Mouse (Mus musculus) kidney, adult 8-10 months (tissue): ENCODE data around the gene D1Ertd622e.
A peak's percentile ranks its signal among the peaks of the same experiment; 100 is the strongest.

Source experiments
- DNase-seq, 2 experiments: peaks; one replicate each; pipeline ENCODE4 v3.0.0; 2022

D1Ertd622e gene

DNA sequence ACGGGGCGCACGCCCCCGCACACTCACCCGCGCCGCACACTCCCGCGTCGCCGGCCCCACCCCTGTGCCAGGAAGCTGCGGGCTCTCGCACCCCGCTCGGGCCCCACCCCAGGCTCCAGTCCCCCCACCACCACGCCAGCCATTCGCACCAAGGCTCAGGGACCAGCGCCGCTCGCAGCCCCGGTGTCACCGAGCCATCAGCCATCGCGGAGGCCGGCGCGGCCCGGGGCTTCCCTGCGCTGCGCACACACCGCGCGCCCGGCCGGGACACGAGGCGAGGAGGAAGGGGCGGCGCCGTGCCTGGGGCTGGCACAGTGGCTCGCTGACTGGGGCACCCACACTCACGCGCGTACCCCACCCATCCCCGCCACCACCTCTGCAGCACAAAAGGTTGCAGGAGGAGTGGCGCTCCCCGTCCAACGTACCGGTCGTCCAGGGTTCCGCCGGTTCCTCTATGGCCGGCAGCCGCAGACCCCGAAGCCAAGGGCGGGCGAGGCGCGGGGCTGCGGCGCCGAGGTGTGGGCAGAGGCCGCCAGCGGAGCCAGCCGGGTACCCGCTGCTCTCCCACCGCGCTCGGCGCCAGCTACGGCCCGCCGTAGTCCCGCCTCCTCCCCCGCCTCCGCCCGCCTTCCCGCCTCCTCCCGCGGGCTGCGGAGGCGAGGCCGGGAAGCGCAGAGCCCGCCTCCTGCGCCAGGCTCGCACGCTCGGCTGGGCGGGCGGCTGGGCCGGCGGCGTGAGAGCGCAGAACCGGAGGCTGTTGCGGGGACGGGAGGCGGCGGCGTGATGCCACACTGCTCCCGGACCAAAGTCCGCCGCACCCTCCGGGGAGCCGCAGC lies at the start of gene D1Ertd622e:
TSS of gene D1Ertd622e (minus strand) at position 669 of the 836 bp plus-strand sequence.
- DNase-seq: peak; percentile 82 to 83

DNA sequence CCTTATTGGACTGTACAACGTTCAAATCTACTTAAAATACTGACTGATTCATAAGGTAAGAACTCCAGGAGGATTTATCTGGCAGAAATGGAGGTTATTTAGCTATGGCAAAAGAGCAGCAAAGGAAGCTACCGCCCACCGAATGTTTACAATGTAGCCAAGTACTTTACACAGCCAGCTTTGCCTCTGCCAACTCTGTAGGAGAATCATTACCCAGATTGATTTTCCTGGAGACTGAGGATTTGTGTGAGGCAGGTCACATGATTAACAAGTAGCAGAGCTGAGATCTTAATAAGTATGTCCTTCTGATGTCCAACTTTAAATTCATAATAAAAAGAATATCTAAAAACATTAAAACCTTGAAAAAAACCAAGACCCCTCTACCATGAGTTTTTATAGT lies 48.6 kb upstream of the D1Ertd622e start:
- DNase-seq: no peak

DNA sequence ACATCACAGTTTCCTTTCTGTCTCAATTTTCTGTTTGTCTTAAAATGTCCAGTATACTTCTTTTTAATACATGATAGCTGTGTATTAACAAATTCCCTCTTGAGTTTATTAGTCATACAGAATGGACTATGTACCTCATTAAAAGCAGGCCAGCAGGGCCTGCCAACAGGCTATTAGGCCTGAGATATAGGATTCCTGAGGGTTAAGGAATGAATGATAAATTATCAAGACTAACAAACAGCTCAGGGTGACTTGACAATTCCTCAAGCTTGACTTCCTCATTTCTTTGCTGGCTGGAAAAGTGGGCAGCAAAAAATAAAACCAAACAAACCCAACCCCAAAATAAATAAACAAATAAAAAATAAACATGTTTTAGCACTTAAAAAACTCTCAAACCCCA lies 43.5 kb upstream of the D1Ertd622e start:
- DNase-seq: no peak

DNA sequence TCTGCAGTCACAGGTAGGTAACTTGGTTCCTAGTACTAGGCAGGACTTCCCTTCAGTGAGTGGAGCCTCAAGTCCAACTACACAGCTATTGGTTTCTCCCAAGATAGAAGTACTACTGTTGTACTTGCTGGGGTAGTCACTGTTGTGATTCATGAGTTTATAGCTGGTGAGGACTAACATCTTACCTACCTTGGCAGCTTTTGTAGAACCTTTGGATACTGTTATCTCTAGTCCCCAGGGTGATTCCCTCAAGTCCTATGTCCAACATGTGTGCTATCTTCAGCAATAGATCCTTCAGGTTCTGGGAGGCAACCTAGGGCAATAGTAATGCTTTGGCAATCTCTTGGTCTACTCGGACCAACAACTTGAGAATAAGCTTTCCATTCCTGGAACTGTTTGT lies 42.8 kb upstream of the D1Ertd622e start:
- DNase-seq: no peak

DNA sequence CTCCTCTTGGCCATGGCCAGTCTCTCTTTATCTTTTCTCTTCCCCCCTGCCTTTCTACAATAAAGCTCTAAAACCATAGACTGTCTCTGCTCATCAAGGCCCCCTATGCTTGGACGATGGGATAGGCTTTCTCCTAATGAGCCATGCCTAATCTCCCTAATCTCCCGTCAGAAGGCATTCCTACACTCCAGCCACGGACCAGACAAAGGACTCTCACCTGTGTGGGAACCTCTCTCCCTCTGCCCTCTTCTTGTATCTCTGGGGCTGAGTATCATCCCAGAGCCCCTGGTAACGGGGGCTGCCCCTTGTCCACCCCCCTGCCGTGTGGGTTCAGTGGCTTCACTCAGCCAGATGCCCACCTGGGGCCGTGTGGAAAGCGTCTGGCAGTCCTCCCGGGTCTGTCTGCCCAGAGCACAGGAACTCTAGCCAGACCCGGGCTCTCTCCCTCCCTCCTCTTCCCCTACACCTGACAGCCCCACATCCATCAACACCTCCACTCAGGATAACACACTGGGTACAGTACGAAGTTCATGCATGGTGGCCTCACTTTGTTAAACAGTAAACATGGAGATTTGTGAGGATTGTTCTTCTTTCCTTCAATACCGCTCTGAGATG lies 37.2 kb upstream of the D1Ertd622e start:
- peak; percentile 17 to 34 for DNase-seq

DNA sequence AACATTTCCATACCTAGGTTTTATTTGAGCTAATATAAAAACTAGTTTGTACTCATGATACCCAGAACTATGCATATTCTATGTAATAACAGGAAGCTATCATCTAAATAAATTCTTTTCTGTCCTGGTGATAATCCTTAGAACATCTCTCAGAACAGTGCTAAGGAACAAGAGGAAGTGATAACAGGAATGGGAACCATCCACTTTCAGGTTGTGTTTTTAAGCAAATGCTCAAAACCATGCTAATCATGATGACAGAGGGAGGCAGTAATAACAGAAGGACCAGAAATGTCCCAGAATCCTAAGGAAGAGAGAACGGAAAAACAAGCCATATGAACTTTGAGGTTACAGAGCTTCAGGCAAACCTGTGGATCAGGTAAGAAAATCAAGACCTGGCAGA lies 35.4 kb upstream of the D1Ertd622e start:
- no peak for DNase-seq

DNA sequence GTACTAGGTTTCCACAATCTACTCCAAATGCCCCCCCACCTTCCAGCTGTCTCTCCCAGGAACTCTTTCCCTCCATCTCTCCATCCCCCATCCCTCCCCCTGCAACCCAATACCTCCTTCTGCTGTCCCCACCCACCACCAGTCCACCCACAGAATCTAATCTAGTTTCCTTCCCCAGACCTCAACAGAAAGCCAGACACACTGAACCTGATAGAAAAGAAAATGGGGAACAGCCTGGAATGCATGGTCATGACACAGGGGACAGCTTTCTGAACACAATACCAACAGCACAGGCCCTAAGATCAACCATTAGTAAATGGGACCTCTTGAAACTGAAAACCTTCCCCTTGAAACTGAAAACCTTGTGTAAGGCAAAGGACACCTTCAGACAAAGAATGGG lies 32.0 kb upstream of the D1Ertd622e start:
- no peak for DNase-seq

DNA sequence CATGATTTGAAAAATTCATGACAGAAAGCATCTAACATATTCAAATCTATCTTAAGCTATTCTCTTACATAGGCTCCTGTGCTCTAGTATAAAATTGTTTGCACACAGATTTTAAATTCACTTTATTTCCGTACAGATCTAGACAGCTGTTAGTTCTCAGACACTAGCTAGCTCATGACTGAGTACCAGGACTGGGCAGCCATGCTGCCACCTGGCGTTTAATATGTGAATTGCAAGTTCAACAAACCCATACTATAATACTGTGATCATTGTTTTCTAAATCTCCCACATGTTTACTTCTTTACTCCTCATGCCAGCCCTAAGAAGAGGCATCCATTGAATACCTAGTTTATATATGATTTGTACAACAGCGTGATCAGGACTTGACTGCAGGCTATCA lies 26.9 kb upstream of the D1Ertd622e start:
- DNase-seq: peak; percentile 21 to 56

DNA sequence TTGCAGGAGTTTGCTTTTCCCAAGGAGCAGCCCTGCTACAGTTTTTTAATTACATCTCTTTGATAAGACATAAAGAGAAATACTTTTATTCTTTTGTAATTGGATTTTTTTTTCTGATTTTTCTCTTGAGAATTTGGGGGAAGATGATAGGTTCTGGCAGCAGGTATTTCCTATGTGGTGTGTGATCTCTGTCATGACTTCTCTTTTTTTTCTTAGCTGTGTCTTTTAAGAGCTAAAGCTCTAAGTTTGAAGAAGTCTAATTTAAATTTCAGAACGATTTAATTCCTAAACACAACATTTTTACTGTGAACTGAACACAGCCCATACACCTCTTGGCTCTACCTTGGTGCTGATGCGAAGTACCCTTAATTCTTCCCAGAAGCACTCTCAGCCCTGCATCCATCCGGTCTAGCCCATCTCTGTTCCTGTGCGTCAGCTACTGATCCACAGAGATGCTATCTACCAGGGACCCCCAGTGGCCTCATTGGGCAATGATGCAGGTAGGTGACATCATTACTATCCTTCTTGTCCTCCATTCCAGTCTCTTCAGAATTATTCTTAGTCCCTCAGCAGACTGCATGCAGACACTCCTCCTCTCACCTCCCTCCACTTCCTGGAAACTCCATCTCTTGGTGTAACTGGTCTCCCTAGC lies 14.8 kb upstream of the D1Ertd622e start:
- no peak for DNase-seq

DNA sequence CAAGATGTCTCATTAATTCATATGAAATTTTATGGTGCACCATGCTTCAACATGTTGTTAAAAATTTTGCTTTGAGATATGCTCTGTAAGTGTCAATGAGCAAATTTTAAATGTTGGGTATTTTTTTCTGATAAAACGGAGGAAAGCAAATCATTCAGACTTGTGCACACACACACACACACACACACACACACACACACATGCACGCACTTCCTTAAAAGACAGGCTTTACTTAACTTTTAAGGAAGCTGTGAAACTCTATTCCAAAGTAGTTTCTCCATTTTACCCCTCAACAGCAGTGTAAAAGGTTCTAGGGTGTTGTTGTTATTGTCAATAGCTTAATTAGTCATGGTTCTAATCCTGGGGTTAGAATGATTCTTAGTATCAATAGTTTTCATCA lies 14.2 kb upstream of the D1Ertd622e start:
- no peak for DNase-seq

DNA sequence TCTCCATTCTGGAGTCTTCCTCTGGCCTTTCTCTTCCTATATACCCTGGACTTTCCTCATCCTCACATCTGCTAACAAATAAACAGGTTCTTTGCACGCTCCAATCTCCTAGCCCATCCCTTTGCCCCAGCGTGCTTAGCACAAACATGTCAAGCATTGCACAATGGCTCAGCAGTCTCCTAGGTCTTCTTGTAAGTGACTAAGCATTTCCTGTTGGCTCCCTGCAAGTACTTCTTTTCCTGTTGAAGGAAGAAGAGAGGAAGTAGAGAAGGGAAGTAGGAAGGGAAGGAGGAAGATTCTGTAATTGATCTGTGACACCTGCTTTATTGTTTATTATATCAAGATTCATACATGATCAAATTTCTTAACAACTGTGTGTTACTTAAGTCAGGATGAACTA lies 11.0 kb upstream of the D1Ertd622e start:
- DNase-seq: no peak

DNA sequence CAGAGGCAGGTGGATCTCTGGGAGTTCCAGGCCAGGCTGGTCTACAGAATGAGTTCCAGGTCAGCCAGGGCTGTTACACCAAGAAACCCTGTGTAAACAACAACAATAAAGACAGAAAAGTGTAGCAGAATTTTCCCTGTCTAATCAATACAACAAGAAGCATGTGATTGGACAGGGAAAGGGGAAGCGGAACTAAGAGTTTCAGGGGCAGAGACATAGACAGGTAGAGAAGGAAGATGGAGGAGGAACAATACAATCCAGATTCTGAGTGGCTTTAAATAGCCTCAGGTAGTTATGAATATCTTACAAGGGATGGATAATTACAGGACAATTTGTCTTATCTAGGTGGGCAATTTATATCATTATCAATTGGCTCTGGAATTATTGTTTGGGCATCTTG lies 5.4 kb upstream of the D1Ertd622e start:
- DNase-seq: no peak

DNA sequence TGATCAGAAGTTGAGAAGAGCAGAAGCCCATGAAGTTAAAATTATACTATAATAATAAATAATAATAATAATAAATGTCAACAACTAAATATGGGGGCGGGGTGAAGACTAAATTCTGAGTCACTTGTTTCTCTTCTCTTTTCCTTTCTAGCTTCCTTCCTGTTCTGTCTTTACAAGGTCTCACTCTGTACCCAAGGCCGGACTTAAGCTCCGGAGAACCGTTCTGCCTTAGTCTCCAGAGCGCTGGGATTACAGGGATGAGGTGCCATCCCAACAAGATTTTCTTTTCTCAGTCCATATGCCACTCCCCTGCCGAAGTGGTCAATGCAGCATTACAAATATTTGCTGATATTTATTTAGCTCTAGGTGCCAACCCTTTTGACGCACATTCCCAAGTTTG lies 450 bp upstream of the D1Ertd622e start:
- no peak for DNase-seq

DNA sequence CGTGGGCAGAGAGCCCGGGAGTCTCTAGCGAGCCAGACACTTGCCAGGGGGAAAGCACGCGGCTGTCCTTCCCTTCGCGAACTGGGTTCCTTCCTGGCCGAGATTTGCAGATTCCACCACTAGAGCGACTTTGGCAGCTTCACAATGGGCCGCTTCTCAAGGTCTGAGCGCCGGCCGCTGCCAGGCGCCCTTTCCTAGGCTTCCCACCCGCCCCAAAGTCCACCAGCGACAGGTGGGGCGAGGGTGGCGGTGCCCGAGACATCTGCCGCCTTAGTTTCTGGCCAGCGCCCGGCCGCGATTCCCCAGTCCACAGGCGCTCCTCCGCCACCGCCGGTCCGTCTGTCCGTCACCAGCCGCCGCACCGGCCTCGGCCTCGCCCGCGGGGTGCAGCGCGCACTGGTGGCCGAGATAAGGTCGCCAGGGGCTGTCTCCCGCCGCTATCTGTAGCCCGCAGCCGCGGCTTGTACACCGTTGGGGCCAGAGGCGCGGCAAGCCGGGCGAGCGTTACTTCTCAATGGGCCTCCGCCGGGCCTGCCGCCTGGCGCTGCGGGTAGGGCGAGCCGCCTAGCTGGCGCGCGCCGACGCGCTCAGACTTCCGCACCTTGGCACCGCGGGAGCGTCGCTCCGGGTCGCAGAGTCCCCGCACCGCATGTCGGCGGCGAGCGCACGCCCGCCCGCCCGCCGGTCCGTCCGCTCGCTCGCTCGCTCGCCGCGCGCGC lies 1.0 kb downstream of the D1Ertd622e start:
- DNase-seq: peak; percentile 63 to 75

DNA sequence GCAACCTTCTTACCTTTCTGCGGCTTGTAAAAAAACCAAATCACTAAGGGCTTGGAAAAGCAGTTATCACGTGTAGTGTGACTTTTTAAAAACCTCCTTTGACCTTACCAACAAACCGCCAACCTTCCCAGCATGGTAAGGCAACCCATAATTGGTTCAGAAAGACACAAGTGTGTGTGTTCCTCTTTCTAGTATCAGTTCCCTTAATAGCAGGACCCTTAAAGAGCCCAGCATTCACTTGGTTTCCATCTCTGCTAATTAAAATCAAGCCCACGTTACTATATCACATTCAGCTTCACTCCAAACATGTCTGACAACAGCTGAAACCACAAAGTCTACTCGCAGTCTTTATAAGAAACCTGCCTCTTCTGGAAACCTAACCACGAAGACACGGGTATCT lies 2.5 kb downstream of the D1Ertd622e start:
- no peak for DNase-seq

DNA sequence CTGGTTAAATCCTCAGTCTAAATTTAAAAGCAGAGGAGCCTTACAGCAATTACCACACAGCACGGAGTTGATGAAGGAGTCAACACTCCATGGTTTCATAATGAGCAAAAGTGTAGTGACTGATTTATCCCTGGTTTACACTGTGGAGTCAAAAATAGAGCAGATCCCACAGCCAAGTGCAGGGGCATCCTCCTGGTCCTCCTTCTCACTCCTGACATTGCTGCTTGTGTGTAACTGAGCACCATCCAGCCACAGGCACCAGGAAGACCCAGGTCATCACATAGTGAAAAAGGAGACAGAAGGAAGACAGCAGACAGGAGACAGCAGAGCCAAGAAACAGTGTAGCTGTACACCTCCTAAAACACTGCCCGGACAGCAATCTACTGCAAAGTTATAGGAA lies 4.1 kb downstream of the D1Ertd622e start:
- no peak for DNase-seq

DNA sequence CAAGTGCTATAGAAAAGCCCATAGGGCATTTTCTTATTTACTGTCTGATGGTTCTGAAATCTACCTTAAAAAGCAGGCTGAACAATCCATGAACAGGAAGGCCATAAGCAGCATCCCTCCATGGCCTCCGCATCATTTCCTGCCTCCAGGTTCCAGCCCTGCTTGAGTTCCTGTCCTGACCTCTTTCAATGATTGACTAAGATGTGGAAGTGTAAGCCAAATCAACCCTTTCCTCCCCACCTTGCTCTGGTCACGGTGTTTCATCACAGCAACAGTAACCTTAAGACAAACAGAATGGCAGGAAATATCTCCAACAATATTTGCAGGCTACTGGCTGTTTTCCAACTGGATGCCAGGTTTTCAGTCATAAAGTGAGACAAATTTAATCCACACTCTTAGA lies 4.7 kb downstream of the D1Ertd622e start:
- DNase-seq: peak; percentile 43 to 55

DNA sequence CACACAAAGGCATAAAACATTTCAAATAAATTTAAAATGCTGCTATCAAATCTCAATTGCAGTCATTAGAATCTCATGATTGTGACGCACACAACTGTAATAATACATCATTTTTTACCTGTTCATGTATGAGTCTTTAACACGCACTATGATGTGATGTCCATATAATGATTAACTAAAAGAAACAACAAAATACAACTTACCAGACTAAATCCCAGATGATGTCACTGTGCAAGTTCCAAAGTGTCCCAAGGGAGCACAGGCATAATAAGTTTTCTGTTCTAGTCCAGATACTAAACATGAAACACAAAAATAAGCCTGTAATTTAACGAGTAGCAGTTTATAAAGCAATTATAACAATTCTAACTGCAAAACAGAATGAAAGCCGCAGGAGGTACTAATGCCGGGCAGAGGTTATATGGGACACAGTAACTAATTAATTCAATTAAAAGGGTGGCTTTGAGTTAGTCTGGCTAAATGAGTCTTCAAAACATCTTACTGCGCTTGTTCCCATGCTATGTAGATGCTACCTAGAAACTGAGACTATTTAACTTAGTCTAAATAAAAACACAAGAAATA lies 7.4 kb downstream of the D1Ertd622e start:
- DNase-seq: no peak

DNA sequence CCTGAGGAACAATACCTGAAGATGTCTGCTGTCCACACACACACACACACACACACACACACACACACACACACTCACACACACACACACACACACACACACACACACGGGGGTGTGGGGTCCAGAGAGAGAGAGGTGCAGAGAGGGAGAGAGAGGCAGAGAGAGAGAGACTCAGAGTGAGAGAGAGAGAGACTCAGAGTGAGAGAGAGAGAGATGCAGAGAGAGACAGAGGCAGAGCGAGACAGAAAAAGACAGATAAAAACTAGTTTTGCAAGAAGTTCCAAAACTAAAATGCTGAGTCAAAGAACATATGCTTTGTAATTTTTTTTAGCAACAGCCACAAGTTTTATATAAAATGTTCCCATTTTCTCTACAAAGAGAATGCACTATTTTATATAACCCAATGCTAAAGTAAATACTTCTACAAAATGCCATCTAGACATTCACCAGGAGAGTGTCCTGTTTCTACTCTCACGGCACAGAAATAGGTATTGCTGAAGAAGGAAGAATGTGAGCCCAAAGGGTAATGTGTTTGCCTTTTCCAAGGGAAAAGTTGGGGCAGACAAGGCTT lies 11.2 kb downstream of the D1Ertd622e start:
- DNase-seq: no peak

DNA sequence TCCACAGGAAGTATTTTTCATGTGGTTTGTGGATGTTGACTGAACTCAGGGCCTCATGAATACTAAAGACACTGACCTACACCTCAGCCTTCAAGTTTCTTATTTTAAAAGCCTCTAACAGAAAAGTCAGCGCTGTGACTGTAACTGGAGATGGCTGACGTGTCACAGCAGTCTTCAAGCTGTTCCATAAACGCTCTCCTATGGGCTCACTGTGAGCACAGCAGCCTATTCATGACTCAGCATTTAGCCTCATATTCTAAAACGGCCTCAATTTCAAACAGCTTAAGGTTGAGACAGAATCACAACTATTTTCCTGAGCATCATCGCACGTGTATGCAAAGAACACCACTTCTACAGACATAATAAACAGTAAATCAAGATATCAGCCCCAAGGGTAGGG lies 11.8 kb downstream of the D1Ertd622e start:
- DNase-seq: no peak

DNA sequence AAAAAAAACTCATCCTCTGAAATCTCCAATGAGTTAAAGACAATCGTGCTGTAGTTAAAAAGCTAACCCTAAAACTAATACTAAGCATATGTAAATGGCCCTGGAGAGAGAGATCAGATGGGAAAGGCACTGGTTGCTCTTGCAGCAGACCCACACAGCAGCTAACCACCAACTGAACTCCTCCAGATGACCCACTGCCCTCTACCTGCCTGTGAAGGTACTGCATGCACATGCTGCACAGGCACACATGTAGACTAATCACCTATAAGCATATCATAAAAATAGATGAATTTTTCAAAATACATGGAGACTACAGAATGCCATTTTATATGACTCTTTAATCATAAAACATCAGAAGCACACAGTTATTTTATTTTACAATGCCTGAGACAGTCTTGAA lies 14.8 kb downstream of the D1Ertd622e start:
- DNase-seq: no peak

DNA sequence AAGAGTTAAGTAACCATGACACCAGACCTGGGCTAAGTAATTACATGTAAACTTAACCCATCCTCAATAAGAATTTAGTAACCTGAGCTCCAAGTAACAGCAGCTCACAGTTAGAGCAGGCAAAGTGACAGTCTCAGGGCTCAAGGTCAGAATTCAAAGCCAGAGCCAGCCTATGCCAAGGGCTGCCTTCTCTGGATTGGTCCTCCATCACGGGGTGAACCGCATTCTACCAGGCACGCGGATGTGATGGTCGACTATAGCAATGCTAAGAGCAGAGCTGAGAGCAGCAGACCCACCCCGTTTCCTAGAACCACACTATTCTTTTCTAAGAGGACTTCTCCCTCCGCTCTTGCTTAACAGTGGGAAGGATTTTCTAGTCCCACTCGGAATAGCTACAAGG lies 27.8 kb downstream of the D1Ertd622e start:
- no peak for DNase-seq
